Mouse (Mus musculus): Measurements from ENCODE around the gene Ccl21a. TPM values are rescaled to one million over a fixed set of nuclear protein-coding genes. Genes with fewer than 3 reads are reported as not detected.
"Not testable (repeated sequence)": the region's sequence is repeated elsewhere in the genome, so short reads cannot be mapped to it uniquely, and the experiment has no call there.

Gene Ccl21a
- total RNA-seq (2014; rRNA removed) (not detected in 2 replicates), polyA plus RNA-seq (2015; fragmentation: Nextera tagmentation; extraction: Ambion mirVana) (0.33 and 0.44 TPM in 2 replicates)

GRCm38 (mm10) chr4:42773893-42774292, at the start of gene Ccl21a:
Gene Ccl21a (minus strand): TSS chr4:42773993.
- WGBS, result no CpG with 5 or more reads among the region's 5 CpGs
- not testable (repeated sequence) for H3K4me1 ChIP-seq (ENCODE audit: insufficient read depth, low read length); DNase-seq (ENCODE audit: low spot score); H3K9ac ChIP-seq (replicated peaks; ENCODE audit: low read length, poor library complexity, severe bottlenecking); H3K36me3 ChIP-seq (ENCODE audit: insufficient read depth, low read length); H3K9me3 ChIP-seq (ENCODE audit: low read length); H3K27me3 ChIP-seq (ENCODE audit: insufficient read depth, low read length); ATAC-seq (ENCODE audit: low FRiP score); H3K4me3 ChIP-seq (ENCODE audit: low read depth, low read length); H3K27ac ChIP-seq (ENCODE audit: low read depth, low read length); H3K4me2 ChIP-seq (ENCODE audit: low read depth, low read length, poor library complexity, severe bottlenecking)

- not testable (repeated sequence) for H3K4me1 ChIP-seq (ENCODE audit: insufficient read depth, low read length); H3K4me3 ChIP-seq (ENCODE audit: low read depth, low read length); H3K4me2 ChIP-seq (ENCODE audit: low read depth, low read length, poor library complexity, severe bottlenecking); H3K27me3 ChIP-seq (ENCODE audit: insufficient read depth, low read length); DNase-seq (ENCODE audit: low spot score); ATAC-seq (ENCODE audit: low FRiP score); H3K9me3 ChIP-seq (ENCODE audit: low read length); H3K9ac ChIP-seq (replicated peaks; ENCODE audit: low read length, poor library complexity, severe bottlenecking); H3K36me3 ChIP-seq (ENCODE audit: insufficient read depth, low read length); H3K27ac ChIP-seq (ENCODE audit: low read depth, low read length)
- no CpG with 5 or more reads among the region's 6 CpGs for WGBS
These were observed 17.3 kb downstream of the Ccl21a start, which contains the start of gene Ccl19 for GRCm38 (mm10) chr4:42756477-42756876. Gene Ccl19 (minus strand): TSS chr4:42756577.

GRCm38 (mm10) chr4:42735245-42735644, 38.5 kb downstream of the Ccl21a start, which contains the start of gene 4930578G10Rik:
Gene 4930578G10Rik (plus strand): TSS chr4:42735545.
- H3K4me1 ChIP-seq (ENCODE audit: insufficient read depth, low read length); H3K9me3 ChIP-seq (ENCODE audit: low read length); H3K27ac ChIP-seq (ENCODE audit: low read depth, low read length); ATAC-seq (ENCODE audit: low FRiP score); H3K9ac ChIP-seq (replicated peaks; ENCODE audit: low read length, poor library complexity, severe bottlenecking); H3K4me2 ChIP-seq (ENCODE audit: low read depth, low read length, poor library complexity, severe bottlenecking); H3K27me3 ChIP-seq (ENCODE audit: insufficient read depth, low read length); H3K36me3 ChIP-seq (ENCODE audit: insufficient read depth, low read length); H3K4me3 ChIP-seq (ENCODE audit: low read depth, low read length); DNase-seq (ENCODE audit: low spot score): not testable (repeated sequence)
- WGBS, result no CpG with 5 or more reads among the region's 13 CpGs

Other genes with a start within 250 kb of the Ccl21a start
- gene Fam205a2, start 245.8 kb downstream of the Ccl21a start, total RNA-seq (2014; rRNA removed), result 0.11 and 0.85 TPM in 2 replicates
- gene Fam205a2, start 245.8 kb downstream of the Ccl21a start, polyA plus RNA-seq (2015; fragmentation: Nextera tagmentation; extraction: Ambion mirVana), result not detected in 2 replicates
- 1.3 TPM in 1 of 2 replicates, not detected in the other for gene Gm10591, start 161.8 kb downstream of the Ccl21a start, total RNA-seq (2014; rRNA removed)
- gene Gm10591, start 161.8 kb downstream of the Ccl21a start, polyA plus RNA-seq (2015; fragmentation: Nextera tagmentation; extraction: Ambion mirVana), result not detected in 2 replicates
- gene Gm2564, start 144.3 kb downstream of the Ccl21a start, total RNA-seq (2014; rRNA removed), result not detected in 2 replicates
- gene Gm2564, start 144.3 kb downstream of the Ccl21a start, polyA plus RNA-seq (2015; fragmentation: Nextera tagmentation; extraction: Ambion mirVana), result 0.47 and 0.77 TPM in 2 replicates
- not detected in 2 replicates for gene Ccl27b, start 118.7 kb downstream of the Ccl21a start, total RNA-seq (2014; rRNA removed)
- gene Ccl27b, start 118.7 kb downstream of the Ccl21a start, polyA plus RNA-seq (2015; fragmentation: Nextera tagmentation; extraction: Ambion mirVana), result 0.86 TPM in 1 of 2 replicates, not detected in the other
- 0.27 TPM in 1 of 2 replicates, not detected in the other for gene Il11ra2, start 112.1 kb downstream of the Ccl21a start, total RNA-seq (2014; rRNA removed)
- 0.16 TPM in 1 of 2 replicates, not detected in the other for gene Il11ra2, start 112.1 kb downstream of the Ccl21a start, polyA plus RNA-seq (2015; fragmentation: Nextera tagmentation; extraction: Ambion mirVana)
- not detected in 2 replicates for gene 4930578G10Rik, start 38.4 kb downstream of the Ccl21a start, total RNA-seq (2014; rRNA removed)
- 0.36 TPM in 1 of 2 replicates, not detected in the other for gene 4930578G10Rik, start 38.4 kb downstream of the Ccl21a start, polyA plus RNA-seq (2015; fragmentation: Nextera tagmentation; extraction: Ambion mirVana)
- not detected in 2 replicates for gene Ccl19, start 17.4 kb downstream of the Ccl21a start, total RNA-seq (2014; rRNA removed)
- gene Ccl19, start 17.4 kb downstream of the Ccl21a start, polyA plus RNA-seq (2015; fragmentation: Nextera tagmentation; extraction: Ambion mirVana), result 0.26 and 0.32 TPM in 2 replicates
- gene Fam205a1, start 79.9 kb upstream of the Ccl21a start, total RNA-seq (2014; rRNA removed), result not detected in 2 replicates
- gene Fam205a1, start 79.9 kb upstream of the Ccl21a start, polyA plus RNA-seq (2015; fragmentation: Nextera tagmentation; extraction: Ambion mirVana), result not detected in 2 replicates
- 0.09 and 0.16 TPM in 2 replicates for gene Gm12394, start 82.8 kb upstream of the Ccl21a start, total RNA-seq (2014; rRNA removed)
- gene Gm12394, start 82.8 kb upstream of the Ccl21a start, polyA plus RNA-seq (2015; fragmentation: Nextera tagmentation; extraction: Ambion mirVana), result 0.21 and 0.71 TPM in 2 replicates
- not detected in 2 replicates for gene Fam205c, start 100.2 kb upstream of the Ccl21a start, total RNA-seq (2014; rRNA removed)
- gene Fam205c, start 100.2 kb upstream of the Ccl21a start, polyA plus RNA-seq (2015; fragmentation: Nextera tagmentation; extraction: Ambion mirVana), result 2.1 and 4.4 TPM in 2 replicates
- gene Phf24, start 142.7 kb upstream of the Ccl21a start, total RNA-seq (2014; rRNA removed), result 130 and 148 TPM in 2 replicates
- gene Phf24, start 142.7 kb upstream of the Ccl21a start, polyA plus RNA-seq (2015; fragmentation: Nextera tagmentation; extraction: Ambion mirVana), result 44.4 and 45.0 TPM in 2 replicates
- 75.6 and 109 TPM in 2 replicates for gene Dnajb5, start 175.8 kb upstream of the Ccl21a start, total RNA-seq (2014; rRNA removed)
- gene Dnajb5, start 175.8 kb upstream of the Ccl21a start, polyA plus RNA-seq (2015; fragmentation: Nextera tagmentation; extraction: Ambion mirVana), result 37.9 and 41.4 TPM in 2 replicates
- not detected in 2 replicates for gene 1700022I11Rik, start 195.6 kb upstream of the Ccl21a start, total RNA-seq (2014; rRNA removed)
- gene 1700022I11Rik, start 195.6 kb upstream of the Ccl21a start, polyA plus RNA-seq (2015; fragmentation: Nextera tagmentation; extraction: Ambion mirVana), result 0.19 and 0.48 TPM in 2 replicates
- gene Vcp, start 226.5 kb upstream of the Ccl21a start, total RNA-seq (2014; rRNA removed), result 192 and 242 TPM in 2 replicates
- gene Vcp, start 226.5 kb upstream of the Ccl21a start, polyA plus RNA-seq (2015; fragmentation: Nextera tagmentation; extraction: Ambion mirVana), result 448 and 464 TPM in 2 replicates
- 15.0 and 18.2 TPM in 2 replicates for gene Fancg, start 236.5 kb upstream of the Ccl21a start, total RNA-seq (2014; rRNA removed)
- 14.2 and 14.3 TPM in 2 replicates for gene Fancg, start 236.5 kb upstream of the Ccl21a start, polyA plus RNA-seq (2015; fragmentation: Nextera tagmentation; extraction: Ambion mirVana)